Mouse (Mus musculus): ENCODE data around the gene 9530053A07Rik.
A peak's percentile ranks its signal among the peaks of the same experiment; 100 is the strongest.

9530053A07Rik gene

GRCm38 (mm10) chr7:28175358-28175757, 46.1 kb downstream of the 9530053A07Rik start:
- no peak for DNase-seq (ENCODE audit: low spot score)

DNA sequence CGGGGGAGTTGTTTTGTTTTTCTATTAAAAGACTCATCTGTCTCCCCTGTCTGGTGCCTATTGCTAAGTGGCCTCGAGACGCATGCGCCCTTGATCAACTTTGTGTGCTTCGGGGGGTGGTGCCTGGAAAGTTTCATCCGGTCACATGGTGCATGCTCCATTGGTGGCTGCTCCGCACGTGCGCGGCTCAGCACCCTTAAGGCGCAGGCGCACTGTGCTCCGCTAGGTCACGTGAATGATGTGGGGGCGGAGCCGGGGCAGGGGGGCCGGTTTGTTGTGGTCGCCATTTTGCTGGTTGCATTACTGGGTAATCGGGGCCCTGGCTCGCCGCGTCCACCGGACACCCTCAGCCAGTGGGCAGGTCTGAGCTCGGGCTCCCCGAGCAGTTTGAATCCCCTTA, 50.0 kb downstream of the 9530053A07Rik start, which contains the start of gene Dyrk1b:
Gene Dyrk1b (plus strand): TSS at position 242 of the 400 bp plus-strand sequence.
- peak; percentile 99 for DNase-seq (ENCODE audit: low spot score)

- DNase-seq (ENCODE audit: low spot score), result peak; percentile 97
Observed at GRCm38 (mm10) chr7:28179741-28180377, 50.6 kb downstream of the 9530053A07Rik start.

DNA sequence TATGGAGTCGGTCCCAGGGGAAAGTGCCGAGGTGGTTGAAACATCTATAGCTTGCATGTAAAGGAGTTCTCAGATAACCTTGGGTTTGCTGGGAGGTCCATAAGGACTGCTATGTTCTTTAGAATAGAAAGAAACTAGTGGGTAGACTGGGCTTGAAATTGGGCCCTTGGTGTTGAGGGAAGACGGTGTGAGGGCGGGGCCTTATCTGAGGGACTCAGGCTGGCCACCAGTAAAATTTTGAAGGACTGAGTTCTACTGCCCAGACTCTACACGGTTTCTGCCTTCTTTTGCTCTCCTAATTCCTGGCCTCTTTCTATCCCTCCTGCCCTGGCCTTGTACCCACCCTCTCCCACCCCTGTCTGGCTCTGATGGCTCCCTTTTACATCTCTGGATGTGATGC, 51.6 kb downstream of the 9530053A07Rik start:
- no peak for DNase-seq (ENCODE audit: low spot score)

- DNase-seq (ENCODE audit: low spot score), result no peak
Observed at GRCm38 (mm10) chr7:28181376-28181775, 52.1 kb downstream of the 9530053A07Rik start.

GRCm38 (mm10) chr7:28182320-28182719, 53.1 kb downstream of the 9530053A07Rik start:
- DNase-seq (ENCODE audit: low spot score), result no peak

GRCm38 (mm10) chr7:28185884-28186283, 56.6 kb downstream of the 9530053A07Rik start:
- DNase-seq (ENCODE audit: low spot score), result no peak

DNA sequence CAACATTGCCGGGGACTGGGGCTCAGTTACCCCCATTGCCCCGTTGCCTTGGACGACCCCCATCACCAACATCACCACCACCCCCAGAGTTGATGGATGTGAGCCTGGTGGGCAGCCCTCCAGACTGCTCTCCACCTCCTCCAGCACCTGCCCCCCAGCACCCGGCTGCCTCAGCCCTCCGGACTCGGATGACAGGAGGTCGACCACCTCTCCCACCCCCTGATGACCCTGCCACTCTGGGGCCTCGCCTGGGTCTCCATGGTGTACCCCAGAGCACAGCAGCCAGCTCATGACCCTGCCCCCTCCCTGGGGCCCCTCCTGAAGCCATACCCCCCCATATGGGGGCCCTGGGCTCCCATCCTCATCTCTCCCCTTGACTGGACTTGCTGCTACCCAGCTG, 57.4 kb downstream of the 9530053A07Rik start:
- DNase-seq (ENCODE audit: low spot score), result no peak

GRCm38 (mm10) chr7:28191489-28191888, 62.2 kb downstream of the 9530053A07Rik start:
- DNase-seq (ENCODE audit: low spot score), result no peak

- no peak for DNase-seq (ENCODE audit: low spot score)
Observed at GRCm38 (mm10) chr7:28191903-28192302, 62.6 kb downstream of the 9530053A07Rik start.

- no peak for DNase-seq (ENCODE audit: low spot score)
Observed at GRCm38 (mm10) chr7:28195414-28196098, 66.3 kb downstream of the 9530053A07Rik start.

- peak; percentile 18 for DNase-seq (ENCODE audit: low spot score)
Observed at GRCm38 (mm10) chr7:28196528-28196927, 67.3 kb downstream of the 9530053A07Rik start.

DNA sequence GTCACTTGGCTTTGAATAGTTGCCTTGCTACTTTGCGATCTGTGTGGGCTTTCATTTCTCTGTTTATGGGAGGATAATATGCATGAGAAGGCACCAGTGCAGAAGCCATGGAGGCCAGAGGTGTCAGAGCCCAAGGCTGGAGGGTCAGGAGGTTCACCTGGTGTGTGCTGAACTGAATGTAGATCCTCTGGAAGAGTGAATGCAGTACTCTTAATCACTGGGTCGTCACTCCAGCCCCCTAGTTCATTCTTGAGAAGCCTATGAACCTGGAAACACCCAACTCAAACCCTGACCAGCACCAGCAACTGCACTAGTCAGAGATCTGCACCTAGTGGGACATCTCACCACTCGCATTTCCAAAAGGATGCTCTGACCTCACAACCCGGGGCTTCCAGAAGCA, 69.8 kb downstream of the 9530053A07Rik start:
- no peak for DNase-seq (ENCODE audit: low spot score)

- DNase-seq (ENCODE audit: low spot score), result peak; percentile 16
Observed at GRCm38 (mm10) chr7:28203207-28204108, 74.2 kb downstream of the 9530053A07Rik start.

GRCm38 (mm10) chr7:28206044-28206600, 76.9 kb downstream of the 9530053A07Rik start:
- no peak for DNase-seq (ENCODE audit: low spot score)

DNA sequence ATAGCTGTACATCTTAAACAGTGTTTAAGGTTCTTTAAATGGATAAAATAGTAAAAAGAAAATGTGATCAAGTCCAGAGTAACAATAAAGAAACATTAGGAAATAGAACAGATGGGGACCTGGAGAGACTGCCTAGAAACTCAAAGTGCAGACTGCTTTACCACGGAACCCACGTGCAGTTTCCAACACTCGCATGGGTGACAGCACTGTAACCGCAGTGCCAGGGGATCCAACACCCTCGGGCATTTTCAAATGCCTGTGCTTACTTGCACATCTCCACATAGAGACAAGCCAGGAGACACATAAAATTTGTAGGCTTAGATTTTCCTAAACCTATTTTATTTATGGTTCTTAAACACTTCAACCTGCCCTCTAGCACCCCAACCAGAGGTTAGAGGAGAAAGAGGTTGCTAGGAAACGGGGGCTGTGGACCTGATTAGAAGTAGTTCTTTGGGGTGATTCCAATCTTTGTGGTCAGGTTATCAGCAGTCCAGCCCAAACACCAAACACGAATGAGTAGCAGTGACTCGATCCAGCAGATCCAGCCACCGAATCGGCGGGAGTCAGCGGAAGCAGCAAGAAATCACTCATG, 79.2 kb downstream of the 9530053A07Rik start:
- no peak for DNase-seq (ENCODE audit: low spot score)

DNA sequence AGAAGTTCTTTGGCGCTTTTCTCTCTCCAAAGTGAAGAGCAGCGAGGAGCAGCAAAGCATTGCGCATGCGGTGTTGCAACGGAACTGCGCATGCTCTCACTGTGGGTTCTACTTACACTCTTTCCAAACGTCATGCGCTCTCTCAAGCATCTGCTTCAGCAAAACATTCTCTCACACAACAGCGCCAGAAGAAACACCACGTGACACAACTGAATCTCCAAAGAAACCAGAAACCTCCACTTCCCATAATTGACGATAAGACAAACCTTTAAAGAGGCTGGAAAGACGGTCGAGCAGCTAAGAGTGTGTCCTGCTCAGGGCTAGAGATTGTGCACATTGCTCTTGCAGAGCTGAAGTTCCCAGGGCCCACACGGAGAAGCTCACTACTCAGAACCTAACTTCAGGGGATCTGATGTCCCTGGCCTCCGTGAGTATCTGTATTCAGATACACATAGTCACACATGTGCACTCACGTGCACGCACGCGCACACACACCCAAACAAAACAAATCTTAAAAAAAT, 79.8 kb downstream of the 9530053A07Rik start:
- DNase-seq (ENCODE audit: low spot score), result peak; percentile 86

DNA sequence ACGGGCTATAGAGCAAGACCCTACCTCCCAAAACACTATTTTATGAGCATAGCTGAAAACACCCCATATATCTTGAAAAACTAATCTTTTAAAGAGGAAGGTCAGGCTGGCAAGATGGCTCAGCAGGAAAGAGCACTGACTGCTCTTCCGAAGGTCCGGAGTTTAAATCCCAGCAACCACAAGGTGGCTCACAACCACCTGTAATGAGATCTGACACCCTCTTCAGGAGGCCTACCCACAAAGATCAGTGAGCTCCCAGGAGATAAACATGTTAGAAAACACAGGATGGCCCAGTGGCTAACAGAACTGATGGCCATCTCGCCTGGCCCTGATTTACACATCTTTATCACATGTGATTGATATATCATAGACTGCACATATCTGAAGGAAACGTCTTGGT, 81.5 kb downstream of the 9530053A07Rik start:
- no peak for DNase-seq (ENCODE audit: low spot score)

DNA sequence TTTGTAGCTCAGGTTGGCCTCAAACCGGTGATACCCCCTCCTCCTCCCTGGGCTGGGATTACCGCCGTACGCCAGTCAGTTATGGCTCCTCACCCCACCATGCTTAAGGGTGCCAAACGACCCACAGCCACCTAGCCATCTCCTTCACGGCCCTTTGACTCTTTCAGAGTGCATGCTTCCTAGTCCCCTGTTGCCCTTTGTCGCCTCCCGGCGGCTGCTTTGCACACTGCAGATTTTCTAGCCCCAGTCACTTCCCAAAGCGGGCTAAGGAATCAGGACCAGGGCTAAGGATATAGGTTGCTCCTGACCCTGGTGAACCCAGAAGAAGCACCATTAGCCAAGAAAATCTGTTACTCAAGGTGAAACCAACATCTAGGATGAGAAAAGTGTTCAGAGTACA, 84.9 kb downstream of the 9530053A07Rik start:
- DNase-seq (ENCODE audit: low spot score), result peak; percentile 48

Measured in embryo, embryonic 10 days (tissue).